Mouse (Mus musculus) brain, adult 10 weeks (tissue): ENCODE results near the gene Il5ra. TPM values are rescaled to one million over a fixed set of nuclear protein-coding genes. Genes with fewer than 3 reads are reported as not detected.

Source experiments
- polyA plus RNA-seq: library from polyadenylated mRNA; stranded (reverse); fragments of 350-450 nt; fragmentation: Illumina TruSeq; extraction: RNeasy Lipid Tissue Mini Kit (QIAGEN cat#74804); gene quantifications from one replicate; pipeline ENCODE4 v1.2.3, GENCODE M21; 2015; ENCODE audit warnings: low read depth, low replicate concordance

Il5ra gene
- polyA plus RNA-seq: not detected

DNA sequence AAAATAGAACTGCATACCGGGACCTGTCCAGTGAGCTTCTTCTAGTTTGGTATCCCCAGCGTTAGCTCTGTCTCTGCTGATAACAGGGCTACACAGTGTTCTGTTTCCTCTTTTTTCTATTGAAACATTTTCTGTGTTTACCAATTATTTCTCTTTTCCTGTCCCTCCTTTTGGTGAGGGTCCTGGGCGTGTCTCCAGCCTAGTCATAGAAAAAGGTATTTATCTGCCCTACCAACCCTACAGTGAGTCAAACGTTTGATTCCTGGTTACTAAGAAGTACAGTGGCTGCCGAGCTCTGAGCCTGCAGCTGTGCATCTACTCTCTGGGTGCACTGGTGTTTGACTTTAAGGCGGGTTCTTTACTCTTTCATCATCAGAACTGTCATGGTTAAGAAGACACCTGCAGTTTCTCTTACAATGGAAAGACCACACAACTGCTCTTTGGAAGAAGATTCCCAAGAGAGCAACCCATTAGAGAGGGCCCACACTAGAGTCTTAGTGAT, at the start of gene Il5ra:
Gene Il5ra, minus strand, starts transcription at position 151 of the 502 bp plus-strand sequence.

DNA sequence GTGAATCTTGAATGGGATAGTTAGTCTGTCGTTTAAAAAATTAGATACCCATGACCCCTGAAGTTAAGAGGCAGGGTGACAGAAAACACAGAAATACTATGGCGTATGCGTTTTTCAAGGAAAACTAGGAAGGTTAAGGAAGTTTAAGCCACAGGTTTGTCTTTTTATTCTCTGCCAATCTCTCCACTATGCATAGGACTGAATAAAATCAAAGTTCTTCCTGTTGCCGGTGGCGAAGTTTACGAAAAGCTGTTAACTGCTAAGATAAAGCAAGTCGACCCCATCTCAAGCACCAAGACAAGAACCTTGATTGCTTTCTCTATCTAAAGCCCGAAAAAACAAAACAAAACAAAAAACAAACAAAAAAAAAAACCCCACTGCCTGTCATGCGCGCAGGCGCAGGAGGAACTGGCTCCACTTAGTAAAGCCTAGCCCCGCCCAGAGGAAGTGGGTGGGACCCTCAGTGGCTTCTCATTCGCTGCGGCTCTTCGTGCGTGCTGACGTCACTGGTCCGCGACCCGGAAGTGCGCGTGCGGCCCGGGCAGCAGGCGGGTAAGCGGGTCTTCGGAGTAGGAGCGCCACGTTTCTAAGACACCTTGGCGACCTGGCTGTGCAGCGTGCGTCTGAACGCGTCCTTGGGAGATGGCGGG, 19.9 kb upstream of the Il5ra start, which contains the start of gene Trnt1:
Gene Trnt1, plus strand, starts transcription at position 481 of the 650 bp plus-strand sequence.

Other genes starting within 250 kb of the Il5ra start
- gene Trnt1, start 20.1 kb upstream of the Il5ra start, polyA plus RNA-seq: 51.1 TPM
- 96.4 TPM for gene Crbn, start 51.0 kb upstream of the Il5ra start, polyA plus RNA-seq